Mouse (Mus musculus) forebrain, embryonic 15.5 days (tissue): ENCODE data around the gene Kiz. TPM values are rescaled to one million over a fixed set of nuclear protein-coding genes. Genes with fewer than 3 reads are reported as not detected.

ENCODE experiments used
- ATAC-seq: fragments of 200-750 bp; cut with Nextera tagmentation; replicated peaks from 2 replicates; pipeline ENCODE4 v1.8.0; 2017; ENCODE audit warnings: mild to moderate bottlenecking, moderate TSS enrichment, moderate library complexity
- H3K27ac ChIP-seq: fragments of 300-500 bp; sonication (generic); replicated peaks from 2 replicates; pipeline ENCODE4 v1.5.1; 2015; ENCODE audit warnings: mild to moderate bottlenecking, inconsistent platforms
- H3K27me3 ChIP-seq: fragments of 300-500 bp; sonication (generic); 2 replicates; pipeline ENCODE4 v1.6.1; 2015; ENCODE audit warnings: inconsistent platforms
- H3K36me3 ChIP-seq: fragments of 300-500 bp; sonication (generic); 2 replicates; pipeline ENCODE4 v1.6.1; 2015; ENCODE audit warnings: mild to moderate bottlenecking, inconsistent platforms
- H3K4me1 ChIP-seq: fragments of 300-500 bp; sonication (generic); 2 replicates; pipeline ENCODE4 v1.6.1; 2015; ENCODE audit warnings: inconsistent platforms
- H3K4me2 ChIP-seq: fragments of 300-500 bp; sonication (generic); replicated peaks from 2 replicates; pipeline ENCODE4 v1.6.1; 2015; ENCODE audit warnings: mild to moderate bottlenecking, inconsistent platforms
- H3K4me3 ChIP-seq: fragments of 300-500 bp; sonication (generic); 2 replicates; pipeline ENCODE4 v1.5.1; 2015; ENCODE audit warnings: mild to moderate bottlenecking, inconsistent platforms
- H3K9ac ChIP-seq: fragments of 300-500 bp; sonication (generic); replicated peaks from 2 replicates; pipeline ENCODE4 v1.6.1; 2015; ENCODE audit warnings: mild to moderate bottlenecking, inconsistent platforms
- H3K9me3 ChIP-seq: fragments of 300-500 bp; sonication (generic); 2 replicates; pipeline ENCODE4 v1.6.1; 2016; ENCODE audit warnings: inconsistent platforms
- WGBS: fragments of 180-500 bp; shearing (Covaris S2); methylation state at CpG from one replicate; pipeline ENCODE4 v1.1.7; 2015; ENCODE audit warnings: mixed read lengths; 5-methylcytosine and 5-hydroxymethylcytosine counted together
- polyA plus RNA-seq: library from polyadenylated mRNA; unstranded; fragments of >200 nt; fragmentation: Nextera tagmentation; extraction: Ambion mirVana; gene quantifications from 2 replicates; pipeline ENCODE4 v1.2.1, GENCODE M21; 2015

Kiz gene
- polyA plus RNA-seq, 1 experiment from 2014 or later = 26.4 TPM

DNA sequence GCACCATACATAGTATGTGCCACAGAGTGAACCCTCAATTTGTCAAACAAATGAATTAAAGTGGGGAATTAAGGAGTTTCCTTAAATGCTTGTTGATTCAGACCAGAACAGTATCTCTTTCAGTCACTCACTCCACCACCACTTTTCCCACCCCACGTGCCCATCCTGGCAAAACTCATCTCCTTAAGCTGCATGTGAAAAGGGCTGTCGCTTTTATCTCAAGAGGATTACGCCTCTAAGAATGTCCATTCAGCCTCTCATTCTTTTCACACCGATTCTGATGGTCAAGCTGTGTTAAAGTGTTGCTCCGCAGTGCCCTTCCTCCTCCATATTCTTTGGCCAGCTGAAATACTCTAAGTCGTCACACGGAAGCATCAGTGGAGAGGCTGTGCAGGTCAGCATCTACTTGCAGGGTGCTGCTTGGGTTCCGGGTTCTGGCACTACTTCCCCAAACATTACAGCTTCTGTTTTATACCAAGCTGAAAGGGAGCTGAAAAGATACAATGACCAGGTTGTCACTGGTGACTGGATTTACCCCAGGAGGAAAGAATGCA, 92.6 kb downstream of the Kiz start:
- no peak overlapping the region for H3K9ac ChIP-seq
- no peak overlapping the region for H3K27ac ChIP-seq
- H3K4me2 ChIP-seq = no peak overlapping the region
- no peaks in the 10 kb centered on the region for H3K9me3 ChIP-seq
- ATAC-seq = no peak
- H3K4me1 ChIP-seq = no peaks in the 10 kb centered on the region
- H3K36me3 ChIP-seq = no peaks in the 10 kb centered on the region
- WGBS = 7% methylated on average over 8 of the region's 8 CpGs
- H3K4me3 ChIP-seq = no peak overlapping the region
- peaks cover 51% of the 10 kb centered on the region for H3K27me3 ChIP-seq

DNA sequence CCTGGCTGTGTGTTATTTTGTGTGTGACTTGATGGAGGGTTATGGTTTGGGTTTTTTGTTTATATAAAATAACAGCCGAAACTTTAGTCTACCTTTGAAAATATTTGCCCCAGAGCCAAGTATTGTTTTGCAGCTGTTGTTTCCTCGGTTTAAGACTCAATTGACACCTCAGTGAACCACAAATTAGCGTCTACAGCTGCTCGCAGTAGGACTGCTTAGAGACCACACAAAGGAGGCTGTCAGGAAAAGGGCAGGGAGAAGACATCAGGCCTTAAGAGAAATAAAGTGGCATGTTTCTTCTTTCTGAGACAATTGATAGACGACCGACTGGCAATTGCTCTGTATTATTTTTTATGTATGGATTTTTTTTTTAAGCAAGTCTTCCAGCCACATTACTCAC, 100.7 kb downstream of the Kiz start:
- Histone ChIP-seq H3K36me3 (no peaks in the 10 kb centered on the region), H3K4me3 (no peak overlapping the region), H3K4me2 (no peak overlapping the region), H3K4me1 (peaks cover 17% of the 10 kb centered on the region), H3K9me3 (no peaks in the 10 kb centered on the region), H3K27ac (no peak overlapping the region), H3K27me3 (peaks cover 70% of the 10 kb centered on the region), H3K9ac (no peak overlapping the region)
- 19% methylated on average over 6 of the region's 6 CpGs for WGBS
- ATAC-seq = no peak

DNA sequence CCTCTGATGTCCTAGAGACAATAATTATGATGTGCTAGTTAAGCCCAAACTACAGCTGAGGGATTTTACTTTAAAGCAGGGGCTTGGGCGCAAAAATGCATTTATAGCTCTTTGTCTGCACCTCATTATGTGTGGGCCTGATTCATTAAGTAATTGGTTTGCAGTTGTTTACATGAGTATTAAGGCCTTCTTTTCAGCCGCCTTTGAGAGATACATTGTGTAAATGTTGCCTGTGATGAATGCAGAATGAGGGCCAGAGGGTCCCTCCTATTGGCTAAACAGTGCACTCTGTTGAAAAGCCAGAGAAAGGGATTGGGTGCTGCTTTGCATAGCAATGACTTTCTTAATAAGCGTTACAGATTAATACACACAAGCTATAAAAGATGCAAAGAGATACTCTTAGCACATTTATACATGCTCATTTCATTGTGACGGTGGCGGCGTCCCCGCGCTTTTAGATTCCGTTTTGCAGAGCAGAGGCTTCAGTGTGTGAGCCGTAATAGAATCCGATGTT, 102.8 kb downstream of the Kiz start:
- Histone ChIP-seq H3K4me2 (peak overlapping the region; percentile 59), H3K27me3 (peaks cover 58% of the 10 kb centered on the region), H3K4me1 (peaks cover 17% of the 10 kb centered on the region), H3K4me3 (peak overlapping the region; percentile 34), H3K36me3 (no peaks in the 10 kb centered on the region), H3K27ac (peak overlapping the region; percentile 83), H3K9me3 (no peaks in the 10 kb centered on the region), H3K9ac (peak overlapping the region; percentile 40)
- 2% methylated on average over 11 of the region's 11 CpGs for WGBS
- peak; percentile 94 for ATAC-seq

DNA sequence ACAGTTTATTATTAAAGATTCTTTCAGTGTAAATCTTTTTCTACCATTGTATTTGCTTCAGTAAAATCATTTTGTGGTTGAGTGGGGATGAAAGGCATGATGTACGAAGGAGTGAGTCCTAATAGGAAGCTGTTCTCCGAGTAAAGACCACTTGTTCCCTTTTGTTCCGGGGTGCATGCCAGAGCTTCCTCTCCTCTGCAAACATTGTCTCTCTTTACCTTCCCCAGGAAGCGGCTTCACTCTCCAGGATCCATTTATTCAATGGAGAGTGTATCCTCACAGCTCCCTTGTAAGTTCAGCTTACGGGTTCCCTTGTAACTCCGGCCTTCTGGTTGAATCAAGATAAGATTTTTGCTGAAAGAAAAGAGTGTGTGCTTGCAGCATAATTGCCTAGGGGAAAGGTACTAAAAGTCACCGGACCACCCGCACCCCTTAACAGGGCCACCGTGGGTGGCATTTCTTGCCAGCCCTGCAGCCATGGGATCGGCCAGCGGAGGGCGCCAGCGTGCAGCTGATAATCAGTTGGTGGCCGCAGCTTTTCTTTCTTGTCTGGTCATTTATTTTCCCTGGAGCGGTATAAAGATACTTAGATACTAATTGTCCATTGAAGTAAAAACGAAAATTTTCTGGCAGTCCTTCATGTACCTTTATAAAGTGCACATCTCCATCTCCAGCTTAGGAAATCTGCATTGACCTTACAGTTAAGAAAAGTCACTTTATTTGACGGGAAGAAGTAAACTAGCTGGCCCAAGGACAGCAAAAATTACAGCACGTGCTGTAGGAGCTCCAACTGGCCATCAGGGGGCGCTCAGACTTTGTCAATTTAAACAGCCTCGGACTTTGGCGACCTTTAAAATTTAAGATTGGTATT, 103.5 kb downstream of the Kiz start:
- peak; percentile 72 for ATAC-seq
- Histone ChIP-seq H3K9me3 (no peaks in the 10 kb centered on the region), H3K27ac (peak overlapping the region; percentile 83), H3K4me2 (peak overlapping the region; percentile 59), H3K4me3 (peak overlapping the region; percentile 34), H3K36me3 (no peaks in the 10 kb centered on the region), H3K9ac (peak overlapping the region; percentile 40), H3K4me1 (peaks cover 17% of the 10 kb centered on the region), H3K27me3 (peaks cover 51% of the 10 kb centered on the region)
- 0% methylated on average over 21 of the region's 21 CpGs for WGBS

DNA sequence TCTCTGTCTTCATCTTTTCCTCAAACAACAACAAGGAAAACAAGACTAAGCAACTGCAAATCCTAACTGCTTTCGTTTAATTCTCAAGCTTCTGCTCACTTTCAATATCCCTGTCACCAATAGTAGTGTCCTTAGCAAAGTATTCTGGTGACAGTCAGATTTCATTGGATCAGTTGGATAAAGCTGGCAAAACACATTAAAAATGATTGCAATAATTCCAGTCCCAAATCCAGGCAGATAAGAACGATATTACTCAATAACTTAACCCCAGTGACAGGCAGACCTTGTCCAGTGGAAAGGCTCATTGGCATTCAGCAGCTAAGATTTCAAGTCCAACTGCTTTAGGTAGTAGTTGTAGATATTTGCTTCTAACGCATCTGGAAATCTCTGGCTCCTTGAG, 119.4 kb downstream of the Kiz start:
- Histone ChIP-seq H3K4me3 (no peak overlapping the region), H3K4me2 (no peak overlapping the region), H3K36me3 (no peaks in the 10 kb centered on the region), H3K4me1 (no peaks in the 10 kb centered on the region), H3K27ac (no peak overlapping the region), H3K9ac (no peak overlapping the region), H3K27me3 (no peaks in the 10 kb centered on the region), H3K9me3 (no peaks in the 10 kb centered on the region)
- WGBS = 92% methylated on average over 3 of the region's 3 CpGs
- no peak for ATAC-seq

- H3K4me2 ChIP-seq = no peak overlapping the region
- 64% methylated on average over 3 of the region's 3 CpGs for WGBS
- no peaks in the 10 kb centered on the region for H3K4me1 ChIP-seq
- no peaks in the 10 kb centered on the region for H3K36me3 ChIP-seq
- H3K4me3 ChIP-seq = no peak overlapping the region
- H3K27ac ChIP-seq = no peak overlapping the region
- no peak for ATAC-seq
- H3K27me3 ChIP-seq = no peaks in the 10 kb centered on the region
- no peak overlapping the region for H3K9ac ChIP-seq
- no peaks in the 10 kb centered on the region for H3K9me3 ChIP-seq
Measured at GRCm38 (mm10) chr2:146975453-146976028, 119.9 kb downstream of the Kiz start.

DNA sequence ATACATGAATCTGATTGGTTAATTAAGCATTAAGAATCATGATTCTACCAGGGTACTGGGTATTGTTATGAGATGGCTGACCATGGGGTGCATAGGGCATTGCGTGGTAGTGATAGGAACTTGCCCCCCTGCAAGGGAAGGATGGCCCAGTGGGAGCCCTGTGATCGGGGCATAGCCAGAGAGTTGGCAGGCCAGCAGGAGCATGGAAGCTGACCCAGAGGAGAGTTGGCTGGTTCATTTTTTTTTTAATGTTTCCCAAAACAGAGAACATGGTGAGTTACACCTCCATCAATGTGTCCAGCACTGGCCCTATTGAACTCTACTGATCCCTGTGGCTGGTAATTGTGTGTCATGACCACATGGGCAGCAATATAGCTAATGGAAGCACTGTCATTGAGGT, 127.1 kb downstream of the Kiz start:
- H3K4me2 ChIP-seq = no peak overlapping the region
- H3K36me3 ChIP-seq = no peaks in the 10 kb centered on the region
- ATAC-seq = no peak
- no peak overlapping the region for H3K9ac ChIP-seq
- H3K27ac ChIP-seq = no peak overlapping the region
- 97% methylated on average over 2 of the region's 2 CpGs for WGBS
- H3K4me3 ChIP-seq = no peak overlapping the region
- H3K9me3 ChIP-seq = no peaks in the 10 kb centered on the region
- no peaks in the 10 kb centered on the region for H3K27me3 ChIP-seq
- no peaks in the 10 kb centered on the region for H3K4me1 ChIP-seq

- no peak overlapping the region for H3K4me3 ChIP-seq
- no peak overlapping the region for H3K9ac ChIP-seq
- no peak for ATAC-seq
- no peaks in the 10 kb centered on the region for H3K36me3 ChIP-seq
- WGBS = 97% methylated on average over 2 of the region's 2 CpGs
- no peaks in the 10 kb centered on the region for H3K4me1 ChIP-seq
- H3K27me3 ChIP-seq = no peaks in the 10 kb centered on the region
- no peak overlapping the region for H3K4me2 ChIP-seq
- no peak overlapping the region for H3K27ac ChIP-seq
- H3K9me3 ChIP-seq = no peaks in the 10 kb centered on the region
Measured at GRCm38 (mm10) chr2:146984831-146985230, 129.2 kb downstream of the Kiz start.

DNA sequence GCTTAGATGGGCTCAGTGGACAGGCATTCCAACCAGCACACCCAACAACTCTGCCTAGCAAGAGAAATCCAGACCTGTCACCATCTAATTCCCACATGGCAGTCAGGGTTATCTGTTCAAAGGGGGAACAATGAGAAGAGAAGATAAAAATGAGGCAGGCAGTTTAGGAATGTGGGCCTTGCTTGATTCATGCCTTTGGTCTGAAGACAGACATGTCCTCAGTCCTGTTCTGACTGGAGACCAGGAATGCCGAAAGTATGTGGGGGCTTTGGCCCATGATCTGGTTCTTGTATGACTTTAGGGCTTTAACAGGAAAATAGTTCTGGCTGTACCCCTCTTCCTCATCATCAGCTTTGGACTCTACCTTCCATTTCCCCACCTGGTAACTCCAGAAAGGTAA, 130.1 kb downstream of the Kiz start:
- H3K4me3 ChIP-seq = no peak overlapping the region
- H3K9ac ChIP-seq = no peak overlapping the region
- no peaks in the 10 kb centered on the region for H3K36me3 ChIP-seq
- H3K4me2 ChIP-seq = no peak overlapping the region
- WGBS = 88% methylated on average over 1 of the region's 1 CpGs
- no peaks in the 10 kb centered on the region for H3K27me3 ChIP-seq
- no peaks in the 10 kb centered on the region for H3K4me1 ChIP-seq
- H3K27ac ChIP-seq = no peak overlapping the region
- H3K9me3 ChIP-seq = no peaks in the 10 kb centered on the region
- no peak for ATAC-seq

DNA sequence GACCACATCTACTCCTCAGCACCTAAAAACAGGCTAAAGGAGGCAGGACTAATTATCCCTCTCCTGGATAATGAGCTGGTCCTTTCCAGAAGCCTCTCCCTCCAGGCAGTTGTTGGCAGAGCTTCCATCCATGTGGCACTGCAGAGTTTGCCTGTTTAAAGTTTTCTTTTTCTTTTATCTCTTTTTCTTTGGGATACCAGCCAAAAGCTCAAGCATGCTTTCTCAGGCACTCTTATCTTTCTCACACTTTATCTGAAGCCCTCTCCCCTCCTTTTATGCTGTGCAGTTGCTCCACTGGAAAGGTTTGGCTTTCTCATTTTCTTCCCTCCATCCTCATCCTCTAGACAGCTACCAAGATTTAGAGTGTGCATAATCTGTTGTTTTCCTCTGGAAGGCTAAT, 130.8 kb downstream of the Kiz start:
- no peak for ATAC-seq
- no peak overlapping the region for H3K9ac ChIP-seq
- no peak overlapping the region for H3K4me3 ChIP-seq
- H3K36me3 ChIP-seq = no peaks in the 10 kb centered on the region
- H3K27ac ChIP-seq = no peak overlapping the region
- H3K9me3 ChIP-seq = no peaks in the 10 kb centered on the region
- H3K27me3 ChIP-seq = no peaks in the 10 kb centered on the region
- no peaks in the 10 kb centered on the region for H3K4me1 ChIP-seq
- H3K4me2 ChIP-seq = no peak overlapping the region

DNA sequence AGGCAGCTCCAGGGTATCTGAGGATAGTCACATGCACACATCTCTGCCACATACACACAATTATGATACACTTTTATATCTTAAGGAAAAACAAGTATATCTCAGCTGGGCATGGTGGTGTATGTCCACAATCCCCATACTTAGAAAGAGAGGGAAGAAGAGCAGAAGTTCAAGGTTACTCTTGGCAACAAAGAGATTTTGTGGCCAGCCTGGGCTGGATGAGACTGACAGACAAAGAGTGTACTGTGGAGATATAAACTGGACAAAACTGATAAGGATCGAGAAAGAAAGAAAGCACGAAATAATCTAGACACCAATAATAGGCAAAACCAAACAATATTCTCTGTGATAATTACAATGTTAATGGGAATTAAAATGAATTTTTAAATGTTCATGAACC, 151.6 kb downstream of the Kiz start:
- Histone ChIP-seq H3K4me3 (no peak overlapping the region), H3K9ac (no peak overlapping the region), H3K27me3 (no peaks in the 10 kb centered on the region), H3K4me1 (peaks cover 8% of the 10 kb centered on the region), H3K9me3 (no peaks in the 10 kb centered on the region), H3K4me2 (no peak overlapping the region), H3K36me3 (no peaks in the 10 kb centered on the region), H3K27ac (no peak overlapping the region)
- WGBS = 95% methylated on average over 2 of the region's 2 CpGs
- ATAC-seq = no peak

- Histone ChIP-seq H3K9me3 (no peaks in the 10 kb centered on the region), H3K36me3 (no peaks in the 10 kb centered on the region), H3K27ac (no peak overlapping the region), H3K4me1 (peaks cover 12% of the 10 kb centered on the region), H3K27me3 (no peaks in the 10 kb centered on the region), H3K4me3 (no peak overlapping the region), H3K4me2 (no peak overlapping the region), H3K9ac (no peak overlapping the region)
- no peak for ATAC-seq
Measured at GRCm38 (mm10) chr2:147009084-147009483, 153.4 kb downstream of the Kiz start.
